Mouse (Mus musculus): ENCODE measurements around the gene Ripor2. TPM values are rescaled to one million over a fixed set of nuclear protein-coding genes. Genes with fewer than 3 reads are reported as not detected.
"Not testable (repeated sequence)": the region's sequence is repeated elsewhere in the genome, so short reads cannot be mapped to it uniquely, and the experiment has no call there.

The Ripor2 gene
- total RNA-seq, 2 experiments from 2014 or later = 24.0 to 50.4 TPM

GRCm38 (mm10) chr13:24757820-24758564 is 176.0 kb downstream of the Ripor2 start:
- no peak for ATAC-seq (replicated peaks; ENCODE audit: poor library complexity)

DNA sequence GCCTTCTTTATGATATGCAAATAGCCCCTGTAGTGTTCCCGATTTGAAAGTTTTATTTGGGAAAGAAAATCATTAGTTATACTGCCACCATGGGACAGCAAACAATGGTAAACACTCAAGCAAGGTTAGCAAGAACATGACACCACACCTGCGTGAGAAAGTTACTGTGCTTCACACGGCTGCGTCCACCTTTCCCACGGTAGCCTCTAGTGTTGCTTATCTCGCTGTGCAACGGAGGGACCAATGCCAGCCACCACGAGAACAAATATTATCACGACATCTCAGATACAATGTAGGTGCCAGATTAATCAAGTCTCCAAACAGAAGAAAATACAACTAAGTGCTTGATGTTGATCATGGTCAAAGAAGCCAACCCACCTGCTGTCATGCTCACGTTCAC is 177.5 kb downstream of the Ripor2 start:
- no peak for ATAC-seq (replicated peaks; ENCODE audit: poor library complexity)

DNA sequence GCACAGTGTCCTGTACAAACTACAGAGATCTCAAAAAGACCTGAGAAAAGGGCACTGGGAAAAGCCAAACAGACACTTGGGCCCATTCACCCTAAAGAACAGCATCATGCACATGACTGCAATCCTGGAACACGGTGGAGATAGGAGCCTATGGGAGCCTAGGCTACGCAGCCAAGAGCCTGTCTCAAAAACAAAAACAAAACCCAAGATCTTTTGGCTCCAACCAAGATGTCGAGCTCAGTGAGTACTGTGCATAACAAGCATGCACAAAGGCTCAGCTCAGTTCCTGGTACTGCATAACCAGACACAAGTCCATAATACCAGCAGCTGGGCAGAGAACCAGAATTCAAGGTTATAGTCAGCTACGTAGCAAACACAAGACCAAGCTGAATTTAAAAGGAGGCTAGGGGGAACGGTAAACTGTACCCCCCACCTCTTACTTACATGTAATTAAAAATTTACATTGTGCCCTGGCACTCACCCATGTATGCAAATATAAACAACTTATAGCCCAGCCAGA is 178.4 kb downstream of the Ripor2 start:
- no peak for ATAC-seq (replicated peaks; ENCODE audit: poor library complexity)

- no peak for ATAC-seq (replicated peaks; ENCODE audit: poor library complexity)
These were observed 179.1 kb downstream of the Ripor2 start for GRCm38 (mm10) chr13:24761083-24761402.

DNA sequence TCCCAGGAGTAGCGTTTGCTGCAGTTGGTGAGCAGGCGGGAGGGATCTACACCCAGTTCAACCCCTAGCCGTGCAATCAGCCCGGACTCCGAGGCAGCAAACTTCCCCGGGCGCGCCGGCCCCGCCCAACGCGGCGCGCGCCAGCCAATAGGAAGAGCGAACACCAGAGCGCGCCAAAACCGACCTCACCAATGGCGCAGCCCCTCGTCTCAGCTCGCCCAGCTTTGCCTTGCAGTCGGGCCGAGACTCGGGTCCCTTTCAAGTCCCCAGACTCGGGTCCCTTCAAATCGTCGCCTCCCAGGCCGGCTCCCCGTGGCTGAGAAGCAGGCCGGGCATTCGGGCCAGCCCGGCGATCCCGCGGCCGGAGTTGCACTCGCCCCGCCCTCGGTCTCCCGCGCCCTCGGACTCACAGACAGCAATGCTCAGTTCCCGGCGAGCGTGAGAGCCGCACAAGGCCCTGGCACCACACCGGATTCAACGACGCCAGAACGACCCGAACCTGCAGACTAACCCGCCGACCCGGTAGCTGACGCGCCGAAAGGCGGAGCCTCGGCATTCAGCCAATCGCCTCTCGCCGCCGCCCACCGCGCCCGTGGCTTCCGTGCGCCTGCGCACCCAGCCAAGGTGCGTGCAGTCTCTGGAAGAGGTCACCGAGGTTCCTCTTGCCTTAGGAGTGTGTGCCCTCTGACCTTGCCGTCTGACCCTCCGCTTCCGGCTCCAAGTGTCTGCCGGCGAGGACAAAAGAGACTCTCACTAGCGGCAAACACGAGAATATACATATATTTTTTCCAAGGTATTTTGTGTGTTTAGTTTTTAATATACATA is 179.6 kb downstream of the Ripor2 start, which contains the start of gene Gmnn:
Gene Gmnn, minus strand, starts transcription at position 521 of the 825 bp plus-strand sequence.
- peak; percentile 90 for ATAC-seq (replicated peaks; ENCODE audit: poor library complexity)

DNA sequence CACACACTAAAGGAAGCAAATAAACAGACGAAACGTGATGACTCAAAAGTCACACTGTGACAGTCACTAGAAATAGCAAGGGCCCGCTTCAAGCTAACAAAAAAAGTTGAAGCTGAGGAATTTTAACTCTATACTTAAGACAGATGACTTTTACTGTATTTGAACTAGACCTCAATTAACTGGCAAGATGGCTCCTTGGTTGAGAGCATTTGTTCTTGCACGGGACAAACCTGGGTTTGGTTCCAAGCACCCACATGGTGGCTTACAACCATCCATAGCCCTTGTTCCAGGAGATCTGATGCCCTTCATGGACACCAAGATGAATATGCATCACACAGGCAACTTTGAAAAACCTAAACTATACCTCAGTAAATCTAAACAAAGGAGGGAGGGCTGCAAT is 180.3 kb downstream of the Ripor2 start:
- no peak for ATAC-seq (replicated peaks; ENCODE audit: poor library complexity)

DNA sequence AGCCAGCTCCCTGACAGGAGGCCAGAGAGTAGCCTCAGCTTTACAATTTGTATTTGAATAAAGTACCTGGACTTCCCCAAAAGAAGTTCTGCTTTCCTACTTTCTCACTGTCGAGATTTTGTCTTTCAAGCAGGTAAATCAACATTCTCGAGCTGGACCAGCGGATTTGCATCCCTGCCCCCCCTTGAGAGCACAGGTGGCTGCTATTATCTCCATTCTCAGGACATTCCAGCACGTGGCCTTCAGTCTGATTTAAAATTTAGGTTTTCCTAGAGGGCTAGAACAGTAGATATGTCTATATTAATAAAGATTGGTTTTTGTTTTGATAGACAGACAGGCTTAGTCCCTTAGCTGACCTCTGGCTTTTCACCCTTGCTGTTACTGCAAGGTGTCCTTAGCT is 185.8 kb downstream of the Ripor2 start:
- ATAC-seq (replicated peaks; ENCODE audit: poor library complexity) = not testable (repeated sequence)

- not testable (repeated sequence) for ATAC-seq (replicated peaks; ENCODE audit: poor library complexity)
These were observed 189.5 kb downstream of the Ripor2 start for GRCm38 (mm10) chr13:24771482-24771881.

DNA sequence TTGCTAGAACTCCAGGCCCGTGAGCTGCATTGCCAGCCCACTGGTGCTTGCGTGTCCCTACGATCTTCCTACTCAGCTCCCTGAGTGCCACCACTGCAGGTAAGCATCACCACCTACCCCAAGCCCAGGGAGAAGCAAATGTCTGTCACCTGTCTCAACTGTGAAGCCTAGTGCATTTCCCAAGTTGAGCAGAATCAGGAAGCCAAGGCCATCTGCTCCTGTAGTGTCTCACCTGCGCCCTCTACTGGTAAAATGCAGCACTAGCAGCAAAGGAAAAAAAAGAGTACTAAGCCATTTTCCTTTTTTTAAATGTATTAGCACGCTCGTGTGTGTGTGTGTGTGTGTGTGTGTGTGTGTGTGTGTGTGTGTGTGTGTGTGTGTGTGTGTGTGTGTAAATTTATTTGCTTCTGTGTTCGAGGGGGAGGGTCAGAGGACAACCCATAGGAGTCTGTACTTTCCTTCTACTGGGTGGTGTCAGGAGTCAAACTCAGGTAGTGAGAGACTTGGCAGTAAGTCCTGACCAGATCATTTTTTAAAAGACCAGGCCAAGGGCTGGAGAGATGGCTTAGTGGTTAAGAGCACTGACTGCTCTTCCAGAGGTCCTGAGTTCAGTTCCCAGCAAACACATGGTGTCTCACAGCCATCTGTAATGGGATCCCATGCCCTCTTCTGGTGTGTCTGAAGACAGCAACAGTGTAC is 194.3 kb downstream of the Ripor2 start:
- ATAC-seq (replicated peaks; ENCODE audit: poor library complexity) = peak; percentile 99

DNA sequence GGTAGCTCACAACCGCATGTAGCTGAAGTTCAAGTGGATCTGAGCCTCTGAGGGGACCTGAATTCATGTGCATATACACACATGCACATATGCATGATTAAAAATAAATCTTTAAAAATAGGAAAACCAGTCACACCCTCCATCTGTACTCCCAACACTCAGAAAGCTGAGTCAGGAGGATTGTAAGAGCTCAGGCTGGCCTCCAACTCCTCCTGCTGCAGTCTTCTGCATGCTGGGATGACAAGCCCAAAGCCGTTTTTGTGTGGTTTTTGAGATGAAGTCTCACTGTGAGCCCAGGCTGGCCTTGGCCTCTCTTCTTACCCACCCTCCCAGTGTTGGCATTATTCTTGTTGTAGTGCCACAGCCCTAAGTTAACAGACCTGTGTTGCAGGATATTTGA is 196.0 kb downstream of the Ripor2 start:
- no peak for ATAC-seq (replicated peaks; ENCODE audit: poor library complexity)

DNA sequence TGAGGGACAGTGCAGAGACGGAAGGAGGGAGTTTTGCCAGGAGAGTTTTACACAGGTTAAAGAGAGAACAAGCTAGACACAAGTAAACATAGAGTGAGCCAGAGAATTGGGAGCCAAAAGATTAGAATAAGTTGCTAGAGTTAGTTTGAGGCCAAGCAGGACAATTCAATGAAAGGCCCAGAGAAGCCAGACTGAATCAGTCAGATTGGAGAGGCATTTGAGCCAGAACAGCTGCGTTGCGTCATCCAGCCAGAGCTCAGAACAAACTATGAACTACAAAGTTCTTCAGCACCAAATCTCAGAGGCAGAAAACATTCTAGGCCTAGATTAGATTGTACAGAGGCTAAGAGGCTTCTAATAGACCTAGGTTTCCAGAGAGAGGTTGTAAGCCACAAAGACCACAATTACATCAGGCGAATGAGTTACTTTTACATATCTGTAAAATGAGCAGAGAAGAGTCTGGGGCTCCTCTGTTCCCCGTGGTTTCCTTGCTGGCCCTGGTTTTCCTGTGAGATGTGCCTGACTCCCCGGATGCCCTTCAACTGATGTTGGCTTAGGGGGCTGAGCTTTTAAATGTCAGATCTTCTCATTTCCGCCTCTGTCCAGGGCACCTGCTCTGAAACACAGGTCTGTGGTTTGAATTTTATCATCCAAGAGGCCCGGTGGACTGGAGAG is 196.9 kb downstream of the Ripor2 start:
- ATAC-seq (replicated peaks; ENCODE audit: poor library complexity) = no peak

- ATAC-seq (replicated peaks; ENCODE audit: poor library complexity) = no peak
These were observed 199.9 kb downstream of the Ripor2 start for GRCm38 (mm10) chr13:24781916-24782315.

Other genes starting within 250 kb of the Ripor2 start
- not detected in 2 replicates for gene Armh2, start 159.0 kb downstream of the Ripor2 start, total RNA-seq (2015)
- not detected in 2 replicates for gene Armh2, start 159.0 kb downstream of the Ripor2 start, total RNA-seq (2017)
- 185 and 201 TPM in 2 replicates for gene Gmnn, start 179.7 kb downstream of the Ripor2 start, total RNA-seq (2015)
- gene Gmnn, start 179.7 kb downstream of the Ripor2 start, total RNA-seq (2017) = 207 and 229 TPM in 2 replicates
- 142 and 148 TPM in 2 replicates for gene BC005537, start 219.5 kb downstream of the Ripor2 start, total RNA-seq (2015)
- gene BC005537, start 219.5 kb downstream of the Ripor2 start, total RNA-seq (2017) = 59.3 and 60.2 TPM in 2 replicates
- 41.4 and 46.0 TPM in 2 replicates for gene Acot13, start 249.4 kb downstream of the Ripor2 start, total RNA-seq (2015)
- 43.2 and 56.2 TPM in 2 replicates for gene Acot13, start 249.4 kb downstream of the Ripor2 start, total RNA-seq (2017)
- 71.0 and 73.2 TPM in 2 replicates for gene Tdp2, start 249.5 kb downstream of the Ripor2 start, total RNA-seq (2015)
- gene Tdp2, start 249.5 kb downstream of the Ripor2 start, total RNA-seq (2017) = 55.6 and 62.0 TPM in 2 replicates